Mouse (Mus musculus): ENCODE measurements around the gene Olfr1288.

Olfr1288 gene

DNA sequence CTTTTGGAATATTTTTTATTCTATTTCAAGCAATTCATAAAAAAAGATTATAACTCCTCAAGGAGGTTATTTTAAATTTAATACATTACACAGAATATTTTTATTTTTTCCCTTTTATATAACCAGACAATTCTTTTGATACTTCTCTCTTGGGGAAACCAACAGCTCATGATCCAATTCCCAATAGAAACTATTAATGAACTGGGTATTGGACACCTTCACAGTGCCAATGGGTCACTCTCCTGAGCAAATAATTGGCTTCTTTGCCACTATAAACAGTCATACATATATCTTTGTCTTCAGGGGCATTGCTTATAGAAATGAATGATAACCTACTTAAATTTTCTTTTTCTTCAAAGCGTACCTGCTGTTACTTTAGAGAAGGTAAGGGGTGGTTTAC is at the start of gene Olfr1288:
Gene Olfr1288 (plus strand): TSS at position 301 of the 400 bp plus-strand sequence.
- DNase-seq (ENCODE audit: low read depth, low spot score) = no peak

DNA sequence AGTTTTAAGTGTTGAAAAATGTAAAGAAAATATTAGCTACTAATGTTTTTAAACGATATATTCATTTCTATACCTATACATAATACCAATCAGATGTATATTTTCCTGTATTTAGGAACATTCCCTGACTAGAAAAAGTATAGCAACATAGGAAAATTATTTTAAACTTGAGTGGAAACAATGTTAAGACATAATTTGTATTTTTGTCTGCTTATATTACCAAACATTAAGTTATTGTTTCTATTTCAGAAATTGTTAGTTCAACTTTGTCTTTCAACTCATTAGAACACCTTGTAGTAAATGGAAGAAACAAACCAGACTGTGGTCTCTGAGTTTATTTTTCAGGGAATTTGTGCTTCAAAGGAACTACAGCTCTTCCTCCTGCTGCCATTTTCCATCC is 25.1 kb upstream of the Olfr1288 start, which contains the start of gene Olfr1287:
Gene Olfr1287 (plus strand): TSS at position 301 of the 400 bp plus-strand sequence.
- no peak for DNase-seq (ENCODE audit: low read depth, low spot score)

DNA sequence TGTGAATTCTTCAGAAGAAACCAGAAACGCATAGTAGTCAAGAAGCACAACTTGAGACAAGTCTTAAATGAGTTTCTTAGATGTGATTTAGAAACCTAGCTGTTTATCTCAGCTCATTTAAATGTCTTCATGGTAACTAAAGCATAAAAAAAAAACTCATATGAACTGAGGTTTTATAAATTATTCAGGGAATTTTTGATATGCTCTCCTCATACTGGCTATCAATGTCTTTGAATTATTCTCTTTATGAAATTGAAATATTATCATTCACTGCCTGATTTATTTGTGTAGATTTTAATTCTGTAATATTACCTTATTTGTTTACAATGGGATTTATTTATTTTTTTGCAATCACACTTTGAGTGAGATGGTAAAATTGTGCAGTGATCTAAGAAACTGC is 6.6 kb downstream of the Olfr1288 start, which contains the start of gene Olfr1289:
Gene Olfr1289 (plus strand): TSS at position 301 of the 400 bp plus-strand sequence.
- DNase-seq (ENCODE audit: low read depth, low spot score) = no peak

DNA sequence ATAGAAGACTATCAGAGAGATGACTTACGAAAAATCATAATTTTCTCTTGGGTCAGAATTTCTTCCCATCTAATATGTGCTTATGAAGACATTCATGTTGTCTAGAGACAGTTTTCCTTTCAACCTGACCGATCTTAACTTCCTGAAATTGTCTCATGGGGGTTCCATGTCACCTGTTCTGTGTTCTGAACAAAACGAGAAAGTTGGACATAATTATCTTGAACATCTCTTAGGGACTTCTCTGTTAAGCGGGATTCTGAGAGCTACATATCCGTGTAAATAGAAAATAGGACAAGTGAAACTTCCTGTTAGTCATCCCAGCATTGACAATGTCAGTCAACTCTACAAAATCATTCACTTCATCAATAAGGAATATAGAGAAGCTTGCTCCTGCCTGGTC is 19.8 kb downstream of the Olfr1288 start, which contains the start of gene Olfr1290:
Gene Olfr1290 (minus strand): TSS at position 101 of the 400 bp plus-strand sequence.
- DNase-seq (ENCODE audit: low read depth, low spot score) = no peak

DNA sequence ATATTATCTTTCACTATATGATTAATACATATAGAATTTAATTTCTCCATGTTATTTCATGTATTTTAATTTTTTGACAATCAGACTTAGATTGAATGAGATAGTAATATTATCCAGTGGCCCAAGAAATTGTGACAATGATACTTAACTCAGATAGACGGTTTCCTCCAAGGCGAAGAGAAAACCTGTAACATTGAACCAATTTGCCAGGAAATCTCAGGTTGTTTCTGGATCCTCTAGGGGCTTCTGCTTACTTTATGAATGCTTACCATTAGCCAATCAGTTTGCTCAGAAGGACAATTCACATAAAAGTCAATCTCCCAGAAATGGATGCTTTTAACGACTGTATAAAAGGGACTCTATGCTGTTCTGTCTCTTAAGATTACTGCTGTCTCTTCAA is 23.0 kb downstream of the Olfr1288 start, which contains the start of gene Olfr1291-ps1:
Gene Olfr1291-ps1 (plus strand): TSS at position 301 of the 400 bp plus-strand sequence.
- no peak for DNase-seq (ENCODE audit: low read depth, low spot score)

DNA sequence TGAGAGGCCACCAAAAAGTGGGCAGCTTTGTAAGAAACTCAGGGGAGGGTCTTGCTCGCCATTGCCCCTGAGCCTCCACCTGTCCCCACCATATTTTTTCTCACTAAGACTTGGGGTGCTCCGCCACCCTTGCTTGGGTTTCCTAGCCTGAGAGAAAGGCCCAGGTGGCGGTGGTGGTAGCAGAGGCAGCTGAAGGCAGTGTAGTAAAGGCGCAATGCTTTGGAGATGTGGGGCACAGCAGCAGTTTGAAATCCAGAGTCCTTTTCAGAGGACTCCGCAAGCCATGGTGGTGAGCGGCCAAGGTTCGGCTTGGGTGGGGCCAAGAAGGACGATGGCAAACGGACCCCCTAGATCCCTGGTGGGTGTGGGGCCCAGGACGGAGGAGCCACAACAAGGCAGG is 43.5 kb downstream of the Olfr1288 start:
- no peak for DNase-seq (ENCODE audit: low read depth, low spot score)

DNA sequence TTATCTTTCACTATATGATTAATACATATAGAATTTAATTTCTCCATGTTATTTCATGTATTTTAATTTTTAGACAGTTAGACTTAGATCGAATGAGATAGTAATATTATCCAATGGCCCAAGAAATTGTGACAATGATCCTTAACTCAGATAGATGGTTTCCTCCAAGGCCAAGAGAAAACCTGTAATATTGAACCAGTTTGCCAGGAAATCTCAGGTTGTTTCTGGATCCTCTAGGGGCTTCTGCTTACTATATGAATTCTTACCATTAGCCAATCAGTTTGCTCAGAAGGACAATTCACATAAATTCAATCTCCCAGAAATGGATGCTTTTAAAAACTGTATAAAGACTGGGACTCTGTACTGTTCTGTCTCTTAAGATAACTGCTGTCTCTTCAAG is 51.0 kb downstream of the Olfr1288 start, which contains the start of gene Olfr1293-ps:
Gene Olfr1293-ps (plus strand): TSS at position 301 of the 400 bp plus-strand sequence.
- no peak for DNase-seq (ENCODE audit: low read depth, low spot score)
